Mouse (Mus musculus) telencephalon, adult 2 months (tissue): Measurements from ENCODE around the gene 4930568D16Rik.

Source experiments
- DNase-seq: peaks from one replicate; pipeline ENCODE4 v3.0.0-alpha.2; 2011; ENCODE audit warnings: low read depth, low spot score

4930568D16Rik gene

GRCm38 (mm10) chr2:35342605-35343004, 24.9 kb downstream of the 4930568D16Rik start:
- no peak for DNase-seq

GRCm38 (mm10) chr2:35338707-35339106, 28.8 kb downstream of the 4930568D16Rik start:
- DNase-seq: no peak

GRCm38 (mm10) chr2:35338036-35338435, 29.5 kb downstream of the 4930568D16Rik start:
- no peak for DNase-seq

- no peak for DNase-seq
Measured at GRCm38 (mm10) chr2:35337419-35337818, 30.1 kb downstream of the 4930568D16Rik start.

GRCm38 (mm10) chr2:35336388-35337280, 30.9 kb downstream of the 4930568D16Rik start, which contains the start of gene Stom:
Gene Stom (minus strand): TSS chr2:35336976.
- DNase-seq: peak; percentile 71

- DNase-seq: no peak
Measured at GRCm38 (mm10) chr2:35335620-35336019, 31.9 kb downstream of the 4930568D16Rik start.

GRCm38 (mm10) chr2:35333670-35334069, 33.9 kb downstream of the 4930568D16Rik start:
- DNase-seq: no peak

- DNase-seq: no peak
Measured at GRCm38 (mm10) chr2:35331205-35331604, 36.3 kb downstream of the 4930568D16Rik start.

- DNase-seq: no peak
Measured at GRCm38 (mm10) chr2:35329061-35329460, 38.5 kb downstream of the 4930568D16Rik start.

GRCm38 (mm10) chr2:35328064-35328792, 39.3 kb downstream of the 4930568D16Rik start:
- DNase-seq: no peak

GRCm38 (mm10) chr2:35327583-35327982, 39.9 kb downstream of the 4930568D16Rik start:
- DNase-seq: no peak

GRCm38 (mm10) chr2:35326931-35327330, 40.6 kb downstream of the 4930568D16Rik start:
- DNase-seq: no peak

- DNase-seq: no peak
Measured at GRCm38 (mm10) chr2:35325930-35326329, 41.6 kb downstream of the 4930568D16Rik start.

- DNase-seq: no peak
Measured at GRCm38 (mm10) chr2:35322404-35323164, 44.9 kb downstream of the 4930568D16Rik start.

GRCm38 (mm10) chr2:35320399-35320798, 47.1 kb downstream of the 4930568D16Rik start:
- DNase-seq: no peak

GRCm38 (mm10) chr2:35318405-35318804, 49.1 kb downstream of the 4930568D16Rik start:
- DNase-seq: no peak

- no peak for DNase-seq
Measured at GRCm38 (mm10) chr2:35317604-35318003, 49.9 kb downstream of the 4930568D16Rik start.

GRCm38 (mm10) chr2:35314300-35314699, 53.2 kb downstream of the 4930568D16Rik start:
- no peak for DNase-seq

- DNase-seq: no peak
Measured at GRCm38 (mm10) chr2:35309906-35310493, 57.5 kb downstream of the 4930568D16Rik start.

GRCm38 (mm10) chr2:35308166-35308565, 59.4 kb downstream of the 4930568D16Rik start:
- DNase-seq: no peak
